Mouse (Mus musculus) heart, adult 18-20 months (tissue): ENCODE measurements around the gene Zbtb39. TPM values are rescaled to one million over a fixed set of nuclear protein-coding genes. Genes with fewer than 3 reads are reported as not detected.

Source experiments
- DNase-seq, 2 experiments: peaks; one replicate each; pipeline ENCODE4 v3.0.0; 2021 to 2022; ENCODE audit warnings: mixed read lengths in 1 of 2
- long read RNA-seq, 2 experiments: library from polyadenylated mRNA; stranded (forward); transcript quantifications; one replicate each; pipeline ENCODE4 v2.0.0; 2021
- total RNA-seq, 2 experiments: library from RNA; stranded (reverse); gene quantifications; 2 replicates each; pipeline ENCODE4 v1.2.3; 2021

Zbtb39 gene
- total RNA-seq = 1 to 10 TPM; 6.8 to 7.6 TPM
- long read RNA-seq, experiment 1 = 0 reads
- long read RNA-seq, experiment 2 = 0 reads

DNA sequence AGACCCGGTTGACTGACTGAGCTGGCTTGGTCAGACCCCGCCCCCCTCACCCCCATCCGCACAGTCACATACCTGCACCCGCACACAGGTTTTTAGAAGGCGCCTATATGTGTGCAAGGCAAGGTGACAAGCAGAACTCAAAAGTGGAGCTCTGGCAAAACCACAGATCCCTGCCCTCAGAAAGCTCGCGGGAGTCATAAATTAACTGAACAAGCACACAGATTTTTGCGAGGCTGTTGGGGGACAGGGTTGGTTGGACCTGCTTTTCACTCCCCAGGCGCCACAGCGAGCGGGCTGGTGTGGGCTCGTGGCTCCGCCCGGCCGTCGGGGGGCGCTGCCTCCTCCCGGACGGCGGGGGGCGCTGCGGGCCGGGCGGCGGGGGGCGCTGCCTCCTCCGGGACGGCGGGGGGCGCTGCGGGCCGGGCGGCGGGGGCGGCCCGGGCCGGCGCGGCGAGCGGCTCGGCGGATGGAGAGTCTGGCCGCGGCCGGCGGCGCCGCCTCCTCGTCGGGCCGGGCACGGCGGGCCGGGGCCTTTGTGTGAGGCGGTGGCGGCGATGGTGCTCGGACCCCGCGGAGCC lies at the start of gene Zbtb39:
Gene Zbtb39, plus strand, starts transcription at position 456 of the 578 bp plus-strand sequence.
- DNase-seq = peak; percentile 82 to 84

DNA sequence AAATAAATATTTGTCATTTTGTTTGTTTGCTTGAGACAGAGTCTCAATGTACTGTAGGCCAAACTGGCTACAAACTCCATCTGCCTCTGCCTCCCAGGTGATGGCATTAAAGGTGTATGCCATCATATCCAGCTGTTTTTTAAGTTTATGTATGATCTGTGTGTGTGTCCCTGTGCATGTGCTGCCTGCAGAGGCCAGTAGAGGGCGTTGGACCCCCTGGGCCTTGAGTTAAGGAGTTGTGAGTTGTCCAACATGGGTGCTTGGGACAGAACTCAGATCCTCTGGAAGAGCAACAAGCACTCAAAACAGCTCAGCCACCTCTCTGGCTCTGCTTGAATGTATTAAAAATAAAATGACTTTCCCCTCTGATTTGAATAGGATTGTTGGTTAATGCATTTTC lies 48.3 kb upstream of the Zbtb39 start:
- DNase-seq = no peak

DNA sequence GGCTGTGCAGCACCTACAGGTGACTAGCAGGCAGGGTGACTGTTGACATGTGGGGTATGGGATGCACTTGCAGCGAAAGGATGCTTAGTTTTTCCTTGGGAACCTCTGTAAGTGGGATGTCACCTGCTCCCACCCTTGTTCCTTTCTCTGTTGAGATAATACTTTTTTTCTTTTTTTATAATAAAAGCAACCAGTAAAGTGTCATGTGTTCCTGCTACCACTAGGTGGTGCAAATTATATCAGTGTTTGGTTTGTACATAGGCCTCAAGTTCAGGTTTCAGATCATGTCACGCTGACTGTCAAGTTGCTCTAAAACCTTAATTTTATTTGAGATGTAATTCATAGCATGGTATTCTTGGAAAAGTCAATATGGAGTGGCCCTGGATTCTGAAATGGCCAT lies 44.7 kb upstream of the Zbtb39 start:
- peak in 1 of 2 experiments; percentile 52 for DNase-seq

DNA sequence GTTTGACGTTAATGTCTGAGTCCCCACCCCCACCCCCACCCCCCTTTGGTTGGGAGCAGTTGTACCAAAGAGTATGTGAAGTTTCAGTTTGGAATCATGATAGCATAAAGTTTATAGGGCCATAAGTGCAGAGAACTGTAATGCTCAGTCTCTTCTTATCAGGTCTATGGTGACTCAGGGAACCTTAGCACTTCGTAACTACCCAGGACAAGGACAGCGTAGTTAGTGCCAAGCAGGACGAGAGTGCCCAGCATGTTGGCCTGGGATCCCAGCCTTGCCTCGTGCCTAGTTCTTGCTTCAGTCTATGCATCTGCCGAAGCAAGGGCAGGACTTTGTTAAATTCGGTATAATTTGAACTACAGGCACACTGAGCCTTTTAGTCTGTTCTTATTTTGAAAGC lies 43.6 kb upstream of the Zbtb39 start:
- no peak for DNase-seq

DNA sequence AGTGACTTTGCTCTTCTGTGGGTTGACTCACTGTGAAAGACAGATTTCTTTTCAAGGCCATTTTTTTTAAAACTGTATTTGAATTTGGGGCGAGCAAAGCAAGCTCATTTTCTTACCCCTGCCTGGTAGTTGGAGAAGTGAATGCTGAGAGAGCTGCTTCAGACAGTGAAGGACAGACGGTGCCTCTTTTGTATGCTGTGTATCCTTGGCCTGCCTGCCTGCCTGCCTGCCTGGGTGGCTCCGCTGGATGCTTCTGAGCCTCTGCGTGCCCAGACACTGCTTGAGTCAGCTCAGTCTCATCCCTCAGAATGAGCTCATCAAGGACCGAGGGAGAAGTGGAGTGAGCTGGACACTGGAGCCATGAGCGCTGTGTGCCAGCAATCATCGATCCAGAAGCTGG lies 40.4 kb upstream of the Zbtb39 start:
- no peak for DNase-seq

DNA sequence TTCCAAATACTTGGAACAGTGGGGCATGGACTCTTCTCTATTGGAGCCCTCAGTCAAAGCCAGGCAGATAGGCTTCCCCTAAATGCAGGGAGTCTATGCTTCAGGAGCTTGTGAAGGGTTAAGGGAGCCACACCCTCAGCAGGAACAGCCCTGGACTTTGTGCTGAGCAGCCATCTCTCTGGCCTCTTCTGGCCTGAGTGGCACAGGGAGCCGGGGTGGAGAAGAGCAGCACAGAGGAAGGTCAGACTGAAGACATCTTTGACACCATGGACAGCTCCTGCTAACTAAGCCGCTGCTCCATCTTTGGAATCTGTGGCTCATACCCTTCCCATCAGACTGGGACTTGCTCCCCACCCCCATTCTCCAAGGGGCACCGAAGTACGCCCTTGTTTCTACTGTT lies 36.0 kb upstream of the Zbtb39 start:
- DNase-seq = no peak

DNA sequence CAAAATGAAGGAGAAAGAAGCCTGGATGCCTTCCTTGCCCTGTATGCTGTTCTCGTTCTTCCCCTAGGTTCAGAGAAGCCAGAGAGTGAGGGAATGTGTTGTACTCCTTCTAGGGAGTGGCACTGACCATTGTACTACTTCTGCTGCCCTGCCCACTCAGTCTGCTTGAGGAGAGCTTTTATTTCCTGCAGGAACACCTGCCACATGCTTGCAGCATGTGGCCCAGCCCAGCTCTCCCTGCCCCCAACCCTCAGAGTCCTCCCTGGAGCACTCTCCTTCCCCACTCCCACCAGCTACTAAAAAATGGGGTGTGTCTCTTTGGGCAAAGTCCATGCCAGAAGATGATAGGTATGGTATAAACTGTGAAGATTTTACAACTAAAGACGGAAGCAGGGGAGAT lies 35.0 kb upstream of the Zbtb39 start:
- no peak for DNase-seq

DNA sequence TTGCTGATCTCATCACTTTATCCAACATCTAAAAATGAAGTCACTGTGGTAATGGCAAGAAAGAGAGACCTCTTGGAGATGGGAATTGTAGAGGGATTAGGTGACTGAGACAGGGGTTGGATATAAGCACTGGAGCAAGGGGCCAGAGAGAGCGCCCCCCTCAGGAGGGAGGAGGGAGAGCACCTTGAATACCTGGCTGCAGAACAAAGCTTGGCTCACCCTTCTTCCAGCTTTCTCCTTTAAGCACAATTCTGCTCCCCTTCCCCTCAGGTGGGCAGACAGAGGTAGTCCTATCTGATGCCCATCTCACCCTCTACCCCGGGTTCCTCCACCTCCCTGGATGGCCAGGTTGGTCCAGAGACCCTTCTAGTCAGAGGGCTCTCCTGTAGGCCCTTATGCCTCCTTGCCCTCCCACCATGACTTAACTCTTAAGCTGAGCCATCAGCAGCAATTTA lies 34.5 kb upstream of the Zbtb39 start, which contains the start of gene Myo1a:
Gene Myo1a, plus strand, starts transcription at position 405 of the 455 bp plus-strand sequence.
- no peak for DNase-seq

DNA sequence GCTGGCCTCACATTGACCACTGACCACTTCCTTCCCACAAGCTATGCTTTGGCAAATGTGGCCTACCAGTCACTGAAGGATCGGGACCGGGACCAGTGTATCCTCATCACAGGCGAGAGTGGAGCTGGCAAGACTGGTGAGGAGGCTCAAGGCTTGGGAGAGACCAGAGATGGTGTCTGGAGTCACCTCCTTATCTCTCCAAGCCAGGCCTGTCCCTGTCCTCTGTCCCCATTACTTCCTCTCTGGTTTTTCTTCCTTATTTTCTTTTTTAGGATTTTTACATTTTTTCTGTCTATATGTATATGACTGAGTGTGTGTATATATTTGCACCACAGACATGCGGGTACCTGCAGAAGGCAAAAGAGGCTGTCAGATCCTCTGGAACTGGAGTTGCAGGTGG lies 33.6 kb upstream of the Zbtb39 start:
- no peak for DNase-seq

DNA sequence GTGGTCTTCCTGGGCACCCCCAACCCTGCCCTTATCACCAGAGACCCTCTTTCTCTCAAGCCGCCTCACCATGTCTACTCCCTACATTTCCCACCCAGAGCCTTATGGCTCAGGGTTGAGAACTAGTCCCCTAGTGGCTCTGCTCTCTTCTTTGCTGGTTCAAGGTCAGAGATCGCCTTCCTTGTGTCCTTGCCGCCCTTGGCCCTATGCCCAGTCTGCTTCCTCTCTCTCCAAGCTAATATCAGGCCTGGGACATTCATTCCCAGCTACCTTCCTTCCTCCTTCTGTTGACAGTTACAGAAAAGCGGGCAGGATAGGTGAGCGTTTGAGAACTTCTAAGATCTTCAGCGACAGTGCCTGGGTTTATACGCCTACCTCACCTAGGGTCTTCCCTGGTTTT lies 31.6 kb upstream of the Zbtb39 start:
- peak; percentile 46 to 54 for DNase-seq

DNA sequence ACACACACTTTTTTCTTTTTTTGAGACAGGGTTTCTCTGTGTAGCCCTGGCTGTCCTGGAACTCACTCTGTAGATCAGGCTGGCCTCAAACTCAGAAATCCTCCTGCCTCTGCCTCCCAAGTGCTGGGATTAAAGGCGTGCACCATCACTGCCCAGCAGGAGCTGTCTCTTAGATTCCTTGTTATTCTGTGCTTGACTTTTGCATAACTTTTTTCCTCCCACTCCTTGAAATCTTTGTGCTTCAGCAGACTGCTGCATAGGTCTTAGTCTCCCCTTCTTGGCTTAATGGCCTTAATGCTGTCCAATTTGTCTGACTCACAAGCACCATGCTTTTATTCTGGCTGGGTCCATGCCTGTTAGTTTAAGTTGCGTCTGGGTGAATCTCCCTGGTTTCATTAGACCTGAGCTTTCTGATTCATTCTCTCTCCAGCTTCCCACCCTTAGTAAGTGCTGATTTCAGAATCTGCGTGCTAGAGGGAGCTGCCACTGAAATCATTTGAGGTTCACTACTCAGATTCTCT lies 30.4 kb upstream of the Zbtb39 start:
- no peak for DNase-seq

DNA sequence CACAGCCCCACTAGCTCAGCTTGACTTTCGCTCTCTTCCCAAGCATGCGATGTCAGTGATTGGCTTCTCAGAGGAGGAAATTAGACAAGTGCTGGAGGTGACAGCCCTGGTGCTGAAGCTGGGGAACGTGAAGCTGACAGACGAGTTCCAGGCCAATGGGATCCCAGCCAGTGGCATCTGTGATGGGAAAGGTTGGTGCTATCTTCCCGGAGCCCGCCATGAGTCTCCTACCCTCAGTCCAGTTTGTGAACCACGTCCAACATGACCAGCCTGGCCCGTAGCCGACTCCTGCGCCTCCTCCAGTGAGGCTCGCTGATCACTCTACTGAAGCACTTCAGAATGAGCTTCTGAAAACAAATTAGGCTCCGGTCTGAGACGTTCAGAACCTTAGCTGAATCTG lies 29.0 kb upstream of the Zbtb39 start:
- no peak for DNase-seq

DNA sequence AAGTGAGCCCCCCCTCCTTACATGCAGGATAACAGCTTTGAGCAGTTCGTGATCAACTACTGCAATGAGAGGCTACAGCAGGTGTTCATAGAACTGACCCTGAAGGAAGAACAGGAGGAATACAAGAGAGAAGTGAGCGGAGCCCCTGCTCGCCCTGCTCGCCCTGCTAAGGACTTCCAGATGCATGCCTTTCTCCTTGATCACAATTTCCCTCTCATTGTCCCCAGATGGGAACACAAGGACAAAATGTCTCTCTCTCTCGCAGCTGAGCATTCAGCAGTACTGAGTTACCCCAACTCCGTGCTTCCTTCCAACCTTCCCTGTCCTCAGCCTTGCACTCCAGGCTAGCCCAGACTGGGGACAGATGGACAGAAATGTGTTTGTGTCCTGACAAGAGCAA lies 26.6 kb upstream of the Zbtb39 start:
- DNase-seq = no peak

DNA sequence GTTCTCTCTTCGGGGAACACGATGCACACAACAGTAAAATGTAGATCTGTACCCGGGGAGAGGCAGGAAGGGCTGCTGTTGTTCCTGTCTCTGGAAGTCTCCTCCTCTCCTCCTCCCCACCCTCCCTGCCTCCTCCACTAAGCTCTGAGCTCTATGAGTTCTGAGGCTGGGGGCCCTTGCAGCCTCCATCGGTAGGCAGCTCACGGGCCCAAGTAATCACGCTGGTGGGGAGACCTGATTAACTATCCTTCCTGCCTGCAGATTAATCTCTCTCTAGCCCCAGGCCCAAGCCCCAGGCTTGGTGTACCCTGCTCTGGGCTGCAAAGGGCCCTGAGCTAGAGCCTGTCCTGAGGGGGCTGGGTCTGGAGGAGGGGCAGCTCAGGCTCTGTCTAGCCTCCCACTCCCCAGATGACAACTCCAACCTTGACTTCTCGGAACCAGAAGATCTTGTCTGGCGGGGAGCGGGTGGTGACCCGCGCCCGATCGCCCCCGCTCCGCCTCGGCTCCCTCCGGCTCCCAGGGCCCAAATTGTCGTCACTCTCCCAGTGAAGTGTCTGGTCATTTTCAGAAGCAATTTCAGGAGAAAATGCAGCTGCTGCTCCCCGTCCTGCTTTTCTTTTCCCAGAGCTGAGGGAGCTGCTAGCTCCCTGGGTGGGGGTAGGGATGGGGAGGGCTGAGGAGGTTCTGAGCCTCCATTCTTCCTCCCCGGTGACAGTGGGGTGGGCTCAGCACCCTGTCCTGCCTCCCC lies 17.5 kb upstream of the Zbtb39 start:
- peak; percentile 22 to 51 for DNase-seq

DNA sequence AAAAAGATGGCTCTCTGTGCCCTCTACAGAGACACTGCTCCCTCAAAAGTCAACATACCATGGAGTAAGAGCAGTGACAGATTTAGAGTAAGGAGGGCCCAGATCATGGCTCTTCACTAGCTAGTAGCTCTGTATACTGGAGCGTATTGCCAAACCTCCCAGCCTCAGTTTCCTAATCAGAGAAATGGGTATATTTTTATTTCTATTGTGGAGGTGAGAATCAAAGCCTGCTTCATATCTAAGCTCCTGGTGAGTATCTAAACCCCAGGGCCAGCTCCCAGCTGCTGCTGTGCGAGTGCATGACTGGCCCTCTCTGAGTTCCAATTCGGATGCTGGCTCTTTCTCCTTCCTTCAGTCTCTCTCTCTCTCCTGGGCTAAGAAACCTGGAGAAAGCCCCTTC lies 15.2 kb upstream of the Zbtb39 start, which contains the start of gene Tac2:
Gene Tac2, plus strand, starts transcription at position 301 of the 400 bp plus-strand sequence.
- no peak for DNase-seq

DNA sequence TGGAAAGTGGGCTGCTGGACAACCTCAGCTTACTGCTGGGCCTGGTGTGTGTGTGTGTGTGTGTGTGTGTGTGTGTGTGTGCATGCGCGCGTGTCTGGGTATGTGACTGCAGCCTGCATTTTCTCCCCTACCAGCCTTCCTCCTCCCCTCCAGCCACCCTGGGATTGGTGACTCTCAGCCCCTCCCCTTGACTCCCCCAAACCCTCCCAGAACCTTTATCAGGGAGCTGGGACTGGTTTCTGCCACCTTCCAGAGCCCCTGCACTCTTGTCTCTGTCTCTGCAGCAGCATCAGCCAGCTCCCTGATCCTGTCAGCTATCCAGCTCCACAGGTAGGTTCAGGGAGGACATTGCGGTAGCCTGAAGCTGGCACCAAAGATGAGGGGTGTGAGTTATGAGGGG lies 14.2 kb upstream of the Zbtb39 start:
- no peak for DNase-seq

DNA sequence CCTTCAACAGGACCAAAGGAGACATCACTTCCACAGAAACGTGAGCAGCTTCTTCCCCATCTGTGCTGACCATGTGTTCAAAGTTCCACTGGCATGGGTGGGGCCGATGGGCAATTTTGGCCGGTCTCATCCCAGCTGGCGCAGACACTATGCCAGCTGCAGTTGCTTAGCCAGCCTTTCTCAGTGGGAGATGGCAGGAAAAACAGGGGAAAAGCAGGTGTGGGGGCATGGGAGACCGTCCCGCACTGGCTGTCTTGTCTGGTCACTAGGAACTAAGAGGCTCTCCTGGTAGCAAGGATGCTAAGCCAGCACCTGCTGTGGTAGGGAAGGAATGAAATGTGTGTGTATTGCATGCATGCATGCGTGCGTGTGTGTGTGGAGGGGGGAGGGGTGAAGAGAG lies 10.9 kb upstream of the Zbtb39 start:
- DNase-seq = no peak

DNA sequence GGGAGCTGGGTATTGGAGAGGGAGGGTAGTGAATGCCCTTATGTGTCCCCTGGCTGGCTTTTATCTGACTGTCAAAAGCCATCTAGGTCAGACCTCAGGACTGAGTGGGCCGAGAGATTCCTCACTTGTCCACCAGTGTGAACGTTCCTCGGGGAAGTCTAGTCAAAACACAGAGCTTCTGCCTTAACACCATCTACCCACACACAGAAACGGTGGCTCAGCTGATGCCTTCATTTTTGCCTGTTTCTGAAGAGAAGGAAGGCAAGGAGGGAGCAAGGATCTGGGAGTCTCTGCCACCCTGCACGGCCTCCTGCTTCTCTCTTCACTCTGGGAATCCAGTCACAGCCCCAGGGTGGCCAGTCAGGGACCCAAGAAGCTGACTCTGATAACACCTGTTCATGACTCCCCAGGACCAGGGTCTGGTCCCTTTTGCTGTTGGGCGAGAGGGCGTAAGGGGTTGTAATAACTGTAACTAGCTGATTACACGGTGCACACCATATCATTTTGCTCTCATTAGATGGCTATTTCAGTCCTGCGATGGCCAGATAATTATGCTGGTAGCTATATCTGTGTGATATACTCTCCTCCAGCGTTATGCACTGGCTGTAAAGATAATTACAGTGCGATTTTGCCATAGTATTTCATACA lies 8.9 kb upstream of the Zbtb39 start:
- DNase-seq = no peak

DNA sequence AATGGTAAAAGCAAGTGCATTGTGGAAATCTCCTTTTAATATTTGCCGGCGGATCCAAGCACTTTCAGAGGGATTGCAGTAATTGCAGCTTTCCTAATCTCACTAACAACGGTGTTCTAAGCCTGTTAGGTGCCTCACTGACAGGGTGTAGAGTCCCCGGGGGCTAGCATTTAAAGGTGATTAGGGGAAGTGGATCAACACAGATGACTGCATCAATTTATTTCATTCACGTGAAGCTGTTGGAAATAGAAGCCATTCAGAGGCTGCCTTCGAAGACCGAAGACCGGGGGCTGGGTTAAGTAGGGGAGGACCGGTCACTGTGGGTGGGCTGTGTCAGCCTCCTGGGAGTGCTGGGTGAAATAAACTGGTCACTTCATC lies 8.4 kb upstream of the Zbtb39 start:
- DNase-seq = no peak

DNA sequence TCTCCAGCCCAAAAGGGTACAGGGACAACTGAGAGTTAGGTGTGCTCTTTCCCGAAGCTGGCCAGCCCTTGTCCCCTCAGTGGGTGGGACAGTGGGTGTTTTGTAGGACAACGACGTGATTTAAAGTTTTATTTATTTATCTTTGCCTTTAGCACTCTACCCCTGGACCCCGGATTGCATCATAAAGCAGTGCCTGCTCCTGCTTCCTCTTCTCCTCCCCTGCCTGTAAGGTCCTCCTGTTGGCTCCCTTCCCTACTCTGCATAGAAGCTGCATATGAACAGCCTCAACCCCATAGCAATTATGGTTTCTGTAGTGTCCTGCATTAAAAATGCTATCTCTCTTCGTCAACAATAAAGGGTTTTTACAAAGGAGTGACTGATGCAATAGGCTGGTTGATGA lies 7.9 kb upstream of the Zbtb39 start:
- DNase-seq = no peak

DNA sequence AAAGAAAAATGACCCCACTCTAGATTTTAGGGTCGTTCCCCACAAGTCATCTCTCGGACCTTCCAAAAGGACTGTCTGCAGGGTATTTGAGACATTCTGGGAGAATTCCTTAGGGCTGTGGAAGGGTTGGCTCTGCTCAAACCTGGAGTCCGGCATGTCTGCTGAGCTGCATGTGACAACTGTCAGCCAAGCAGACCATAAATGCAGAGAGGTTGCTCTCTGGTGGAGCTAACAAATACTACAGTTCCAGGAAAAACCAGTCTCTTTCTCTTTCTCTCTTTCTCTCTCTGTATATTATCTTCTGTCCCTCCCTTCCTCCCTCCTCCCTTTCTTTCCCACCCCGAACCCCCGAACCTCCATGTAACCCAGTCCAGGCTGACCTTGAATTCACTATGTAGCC lies 4.9 kb upstream of the Zbtb39 start:
- DNase-seq = no peak

DNA sequence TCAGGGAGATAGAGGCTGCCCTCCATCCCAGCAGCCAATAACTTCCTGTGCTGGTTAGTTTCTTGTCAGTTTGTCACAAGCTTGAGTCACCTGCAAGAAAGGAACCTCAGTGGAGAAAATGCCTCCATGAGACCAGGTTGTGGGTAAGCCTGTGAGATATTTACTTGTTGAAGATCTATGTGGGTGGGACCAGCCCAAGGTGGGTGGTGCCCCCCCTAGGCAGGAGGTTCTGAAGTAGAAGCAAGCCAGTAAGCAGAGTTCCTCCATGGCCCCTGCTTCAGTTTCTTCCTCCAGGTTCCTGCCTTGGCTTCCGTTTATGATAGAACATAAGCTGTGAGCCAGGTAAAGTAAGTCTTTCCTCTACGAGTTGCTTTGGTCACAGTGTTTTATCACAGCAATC lies 3.1 kb upstream of the Zbtb39 start:
- no peak for DNase-seq

DNA sequence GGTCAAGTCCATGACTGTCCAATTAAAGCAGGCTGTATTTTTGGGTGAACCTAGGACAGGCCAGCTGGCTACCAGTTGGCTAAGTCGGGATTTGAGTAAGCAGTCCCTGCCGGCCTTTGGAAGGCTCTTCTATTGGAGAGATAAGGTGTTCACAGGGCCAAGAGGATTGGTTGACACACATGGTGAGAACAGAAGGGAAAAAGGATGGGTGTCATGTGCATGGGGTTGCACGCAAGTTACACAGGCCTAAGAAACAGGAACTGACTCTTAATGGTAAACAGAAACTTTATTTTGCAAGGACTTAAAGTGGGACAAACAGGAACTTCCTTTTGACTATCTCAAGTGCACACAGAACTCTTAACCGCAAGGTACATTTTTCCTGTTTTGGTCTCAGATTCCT lies 2.4 kb upstream of the Zbtb39 start:
- no peak for DNase-seq
